Mouse (Mus musculus) embryonic facial prominence, embryonic 13.5 days (tissue): Measurements from ENCODE around the gene Galnt2. TPM values are rescaled to one million over a fixed set of nuclear protein-coding genes. Genes with fewer than 3 reads are reported as not detected.

Source experiments
- ATAC-seq: fragments of 200-750 bp; cut with Nextera tagmentation; 2 replicates; pipeline ENCODE4 v1.8.0; 2017; ENCODE audit warnings: low read depth; ENCODE audit not compliant: insufficient number of reproducible peaks, insufficient read depth, low FRiP score, low TSS enrichment
- H3K27ac ChIP-seq: fragments of 300-500 bp; sonication (generic); 2 replicates; pipeline ENCODE4 v1.5.1; 2015; ENCODE audit warnings: moderate library complexity, mild to moderate bottlenecking, inconsistent platforms
- H3K27me3 ChIP-seq: fragments of 300-500 bp; sonication (generic); 2 replicates; pipeline ENCODE4 v1.6.1; 2015; ENCODE audit warnings: mild to moderate bottlenecking, inconsistent platforms
- H3K36me3 ChIP-seq: fragments of 300-500 bp; sonication (generic); 2 replicates; pipeline ENCODE4 v1.6.1; 2015; ENCODE audit warnings: mild to moderate bottlenecking, inconsistent platforms
- H3K4me1 ChIP-seq: fragments of 300-500 bp; sonication (generic); 2 replicates; pipeline ENCODE4 v1.6.1; 2015; ENCODE audit warnings: inconsistent platforms
- H3K4me2 ChIP-seq: fragments of 300-500 bp; sonication (generic); 2 replicates; pipeline ENCODE4 v1.6.1; 2015; ENCODE audit warnings: moderate library complexity, mild to moderate bottlenecking, inconsistent platforms
- H3K4me3 ChIP-seq: fragments of 300-500 bp; sonication (generic); 2 replicates; pipeline ENCODE4 v1.5.1; 2015; ENCODE audit warnings: mild to moderate bottlenecking, inconsistent platforms
- H3K9ac ChIP-seq: fragments of 300-500 bp; sonication (generic); 2 replicates; pipeline ENCODE4 v1.6.1; 2015; ENCODE audit warnings: mild to moderate bottlenecking, inconsistent platforms
- H3K9me3 ChIP-seq: fragments of 300-500 bp; sonication (generic); 2 replicates; pipeline ENCODE4 v1.6.1; 2016; ENCODE audit warnings: inconsistent platforms
- WGBS: fragments of 180-500 bp; shearing (Covaris S2); methylation state at CpG from one replicate; pipeline ENCODE4 v1.1.7; 2015; ENCODE audit warnings: mixed read lengths; 5-methylcytosine and 5-hydroxymethylcytosine counted together
- polyA plus RNA-seq: library from polyadenylated mRNA; unstranded; fragments of >200 nt; fragmentation: Nextera tagmentation; extraction: Ambion mirVana; gene quantifications from 2 replicates; pipeline ENCODE4 v1.2.1, GENCODE M21; 2015

Gene Galnt2
- polyA plus RNA-seq, 1 experiment from 2014 or later, result 42.0 TPM

DNA sequence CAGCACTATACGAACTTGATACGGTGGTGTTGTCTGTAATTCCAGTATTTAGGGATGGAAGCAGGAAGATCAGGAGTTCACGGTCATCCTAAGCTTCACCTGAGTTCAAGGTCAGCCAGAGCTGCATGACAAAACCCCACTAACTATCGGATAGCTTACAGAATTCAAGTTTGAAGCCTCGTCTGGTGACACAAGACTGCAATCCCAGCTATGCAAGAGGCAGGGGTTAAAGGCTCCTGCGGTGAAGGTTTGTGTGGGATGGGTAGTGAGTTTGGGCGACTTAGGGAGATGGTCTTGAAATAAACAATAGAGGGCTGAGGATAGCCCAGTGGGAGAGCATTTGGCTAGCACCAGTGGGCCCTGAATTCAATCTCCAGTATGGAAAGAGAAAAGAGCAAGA is 33.0 kb upstream of the Galnt2 start:
- ATAC-seq, result no peak
- Histone ChIP-seq H3K4me3 (no peak overlapping the region), H3K27ac (no peak overlapping the region), H3K36me3 (no peaks in the 10 kb centered on the region), H3K9ac (no peak overlapping the region), H3K27me3 (0 out of 2 replicates have a peak, but pooled peaks cover 9% of the 10 kb centered on the region), H3K4me2 (no peak overlapping the region), H3K9me3 (no peaks in the 10 kb centered on the region), H3K4me1 (peaks cover 23% of the 10 kb centered on the region)
- WGBS, result 76% methylated on average over 7 of the region's 7 CpGs

DNA sequence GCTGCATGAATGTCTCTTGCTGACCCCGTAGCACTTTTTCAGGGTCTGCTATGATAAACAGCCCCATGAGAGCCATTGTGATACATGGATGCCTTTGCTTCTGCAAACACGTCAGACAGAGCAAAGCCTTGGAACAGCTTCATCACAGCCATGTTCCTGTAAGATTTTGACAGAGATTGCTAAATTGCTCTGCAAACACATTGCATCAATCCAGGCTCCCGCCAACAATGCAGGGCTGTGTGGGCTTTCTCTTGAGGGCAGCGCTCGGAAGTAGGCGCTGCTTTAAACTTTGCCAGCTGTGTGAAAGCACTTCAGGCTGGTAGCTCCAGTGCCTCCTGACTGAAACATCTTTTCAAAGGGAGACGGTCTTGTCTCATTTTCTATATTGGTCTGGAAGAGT is 30.8 kb upstream of the Galnt2 start:
- no peak for ATAC-seq
- Histone ChIP-seq H3K27me3 (0 out of 2 replicates have a peak, but pooled peaks cover 4% of the 10 kb centered on the region), H3K27ac (no peak overlapping the region), H3K4me3 (no peak overlapping the region), H3K9me3 (no peaks in the 10 kb centered on the region), H3K9ac (no peak overlapping the region), H3K36me3 (no peaks in the 10 kb centered on the region), H3K4me1 (peaks cover 23% of the 10 kb centered on the region), H3K4me2 (no peak overlapping the region; the same call in 1 of the 2 replicates)
- WGBS, result 31% methylated on average over 7 of the region's 7 CpGs

GRCm38 (mm10) chr8:124201706-124202105 is 29.5 kb upstream of the Galnt2 start:
- H3K36me3 ChIP-seq, result no peaks in the 10 kb centered on the region
- ATAC-seq, result no peak
- no peak overlapping the region for H3K9ac ChIP-seq
- no peak overlapping the region for H3K4me3 ChIP-seq
- H3K27me3 ChIP-seq, result 0 out of 2 replicates have a peak, but pooled peaks cover 4% of the 10 kb centered on the region
- WGBS, result 82% methylated on average over 8 of the region's 8 CpGs
- peaks cover 12% of the 10 kb centered on the region for H3K4me1 ChIP-seq
- no peak overlapping the region for H3K4me2 ChIP-seq
- H3K9me3 ChIP-seq, result no peaks in the 10 kb centered on the region
- H3K27ac ChIP-seq, result no peak overlapping the region

GRCm38 (mm10) chr8:124202895-124203294 is 28.3 kb upstream of the Galnt2 start:
- Histone ChIP-seq H3K27ac (no peak overlapping the region), H3K9ac (no peak overlapping the region), H3K9me3 (no peaks in the 10 kb centered on the region), H3K4me3 (no peak overlapping the region), H3K4me2 (no peak overlapping the region), H3K27me3 (0 out of 2 replicates have a peak, but pooled peaks cover 4% of the 10 kb centered on the region), H3K4me1 (peaks cover 6% of the 10 kb centered on the region), H3K36me3 (no peaks in the 10 kb centered on the region)
- no peak for ATAC-seq
- WGBS, result 84% methylated on average over 5 of the region's 5 CpGs

- Histone ChIP-seq H3K9ac (no peak overlapping the region), H3K27ac (no peak overlapping the region), H3K4me1 (peaks cover 6% of the 10 kb centered on the region), H3K4me2 (no peak overlapping the region), H3K36me3 (no peaks in the 10 kb centered on the region), H3K4me3 (no peak overlapping the region), H3K27me3 (no peaks in the 10 kb centered on the region), H3K9me3 (no peaks in the 10 kb centered on the region)
- WGBS, result 81% methylated on average over 13 of the region's 13 CpGs
- no peak for ATAC-seq
These were observed 27.1 kb upstream of the Galnt2 start for GRCm38 (mm10) chr8:124204001-124204601.

DNA sequence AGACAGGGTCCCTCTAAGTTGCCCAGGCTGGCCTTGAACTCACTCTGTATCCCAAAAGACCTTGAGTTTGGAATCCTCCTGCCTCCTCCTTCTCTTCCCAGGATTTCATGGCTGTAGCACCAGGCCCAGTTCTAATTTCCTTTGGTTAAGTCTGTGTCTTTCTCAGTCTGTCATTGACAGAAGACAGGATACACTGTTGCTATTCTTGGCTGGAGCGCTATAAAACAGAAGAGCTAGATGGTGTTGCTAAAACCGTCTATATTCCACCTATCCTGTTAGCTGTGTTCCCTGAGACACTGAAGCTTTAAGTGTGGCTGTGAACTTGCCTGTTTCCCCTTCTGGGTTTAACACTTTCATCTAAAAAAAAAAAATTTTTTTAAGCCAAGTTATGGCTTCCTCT is 19.0 kb upstream of the Galnt2 start:
- H3K9ac ChIP-seq, result no peak overlapping the region
- no peak overlapping the region for H3K27ac ChIP-seq
- no peak for ATAC-seq
- H3K4me1 ChIP-seq, result no peaks in the 10 kb centered on the region
- H3K36me3 ChIP-seq, result no peaks in the 10 kb centered on the region
- no peaks in the 10 kb centered on the region for H3K27me3 ChIP-seq
- H3K4me3 ChIP-seq, result no peak overlapping the region
- no peaks in the 10 kb centered on the region for H3K9me3 ChIP-seq
- 82% methylated on average over 2 of the region's 2 CpGs for WGBS
- no peak overlapping the region for H3K4me2 ChIP-seq

GRCm38 (mm10) chr8:124216951-124217350 is 14.2 kb upstream of the Galnt2 start:
- H3K9ac ChIP-seq, result no peak overlapping the region
- H3K36me3 ChIP-seq, result no peaks in the 10 kb centered on the region
- H3K4me3 ChIP-seq, result no peak overlapping the region
- H3K4me2 ChIP-seq, result no peak overlapping the region
- H3K27me3 ChIP-seq, result no peaks in the 10 kb centered on the region
- ATAC-seq, result no peak
- H3K9me3 ChIP-seq, result no peaks in the 10 kb centered on the region
- H3K4me1 ChIP-seq, result peaks cover 4% of the 10 kb centered on the region; the same call in 1 of the 2 replicates
- no peak overlapping the region for H3K27ac ChIP-seq

DNA sequence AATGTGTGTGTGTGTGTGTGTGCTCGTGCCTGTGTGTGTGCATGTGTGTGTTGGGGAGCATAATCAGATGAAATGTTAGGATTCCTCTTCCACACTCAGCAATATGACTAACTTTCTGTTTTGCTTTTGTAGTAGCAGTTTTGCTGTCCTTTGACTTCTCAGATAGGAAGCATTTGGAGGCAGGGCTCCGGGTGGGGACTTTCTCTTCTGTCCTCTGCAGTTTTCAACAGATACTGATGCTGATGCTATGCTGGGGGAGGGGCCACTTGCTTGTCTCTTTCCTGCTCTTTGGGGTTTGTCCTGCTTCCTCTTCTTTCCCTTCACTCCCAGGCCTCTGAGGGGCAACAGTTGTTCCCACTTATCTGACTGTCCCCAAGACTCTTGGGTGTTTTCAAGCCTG is 1.3 kb upstream of the Galnt2 start:
- no peaks in the 10 kb centered on the region for H3K36me3 ChIP-seq
- H3K9ac ChIP-seq, result no peak overlapping the region
- H3K4me1 ChIP-seq, result peaks cover 28% of the 10 kb centered on the region
- H3K27ac ChIP-seq, result no peak overlapping the region
- WGBS, result 60% methylated on average over 2 of the region's 2 CpGs
- H3K9me3 ChIP-seq, result no peaks in the 10 kb centered on the region
- ATAC-seq, result no peak
- no peak overlapping the region for H3K4me3 ChIP-seq
- H3K27me3 ChIP-seq, result no peaks in the 10 kb centered on the region
- no peak overlapping the region for H3K4me2 ChIP-seq

DNA sequence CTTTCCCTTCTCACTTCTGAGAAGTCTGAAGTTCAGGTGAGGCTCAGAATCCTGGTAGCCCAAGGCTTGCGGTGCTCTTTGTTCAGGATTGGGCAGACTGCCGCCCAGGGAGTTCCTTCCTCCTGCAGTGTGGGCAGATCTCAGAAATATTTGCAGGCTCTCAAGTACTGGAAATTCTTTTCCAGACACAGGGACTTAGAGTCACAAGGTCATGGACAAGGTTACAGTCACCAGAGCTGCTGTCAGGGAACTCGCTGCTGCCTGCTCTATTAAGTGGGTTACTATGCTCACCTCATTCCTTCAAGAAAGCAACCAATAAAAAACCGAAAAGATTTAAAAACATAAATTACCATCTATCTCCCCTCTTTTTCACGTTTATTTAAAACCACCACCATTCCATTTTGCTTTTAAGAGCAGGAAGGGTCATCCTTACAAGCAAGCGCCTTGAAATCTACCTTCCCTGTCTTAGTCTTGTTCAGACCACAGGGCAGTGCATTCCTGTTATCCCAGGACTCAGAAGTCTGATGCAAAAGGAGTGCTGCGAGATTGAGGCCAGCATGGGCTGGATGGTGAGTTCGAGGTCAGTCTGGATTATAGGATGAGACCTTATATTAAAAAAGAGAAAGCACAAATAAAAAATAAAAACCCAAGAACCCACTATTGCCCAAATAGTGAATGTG is 555 bp upstream of the Galnt2 start:
- Histone ChIP-seq H3K4me1 (peaks cover 28% of the 10 kb centered on the region), H3K9me3 (no peaks in the 10 kb centered on the region), H3K27me3 (no peaks in the 10 kb centered on the region), H3K4me2 (peak overlapping the region; percentile 97), H3K9ac (no peak overlapping the region), H3K27ac (no peak overlapping the region), H3K4me3 (peak overlapping the region; percentile 89), H3K36me3 (no peaks in the 10 kb centered on the region)
- 49% methylated on average over 8 of the region's 8 CpGs for WGBS
- no peak for ATAC-seq

- Histone ChIP-seq H3K27me3 (no peaks in the 10 kb centered on the region), H3K36me3 (no peaks in the 10 kb centered on the region), H3K4me3 (peak overlapping the region; percentile 89), H3K27ac (no peak overlapping the region; the same call in 1 of the 2 replicates), H3K4me2 (peak overlapping the region; percentile 97), H3K4me1 (peaks cover 28% of the 10 kb centered on the region), H3K9me3 (no peaks in the 10 kb centered on the region), H3K9ac (peak overlapping the region; percentile 92)
- peak; percentile 77 for ATAC-seq
- WGBS, result under 1% methylated on average over 71 of the region's 83 CpGs
These were observed 491 bp downstream of the Galnt2 start for GRCm38 (mm10) chr8:124231485-124232279.

DNA sequence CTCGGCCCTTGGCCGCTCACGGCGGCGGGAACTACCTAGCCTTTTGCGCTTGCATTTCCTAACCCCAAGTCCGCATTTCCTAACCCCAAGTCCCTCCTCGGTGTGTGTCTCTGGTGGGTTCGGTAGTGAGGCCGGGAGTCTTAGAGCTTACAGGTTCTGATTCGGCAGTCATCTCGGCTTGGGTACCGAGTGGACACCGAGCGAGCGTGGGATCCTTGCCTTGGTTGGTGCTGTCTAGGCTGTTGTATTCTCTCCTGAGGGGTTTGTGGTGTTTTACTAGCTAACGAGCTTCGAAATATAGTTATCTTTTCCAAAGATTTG is 1.0 kb downstream of the Galnt2 start:
- H3K4me3 ChIP-seq, result peak overlapping the region; percentile 89
- H3K9ac ChIP-seq, result peak overlapping the region; percentile 92
- no peak overlapping the region for H3K27ac ChIP-seq
- H3K27me3 ChIP-seq, result no peaks in the 10 kb centered on the region
- no peak for ATAC-seq
- H3K4me2 ChIP-seq, result peak overlapping the region; percentile 97
- peaks cover 31% of the 10 kb centered on the region for H3K4me1 ChIP-seq
- H3K36me3 ChIP-seq, result no peaks in the 10 kb centered on the region
- H3K9me3 ChIP-seq, result no peaks in the 10 kb centered on the region
- WGBS, result 5% methylated on average over 18 of the region's 18 CpGs
